Mouse (Mus musculus) gastrocnemius, postnatal 10 days (tissue): ENCODE results near the gene Gm11444. TPM values are rescaled to one million over a fixed set of nuclear protein-coding genes. Genes with fewer than 3 reads are reported as not detected.

Experiments used
- DNase-seq: peaks from one replicate; pipeline ENCODE4 v3.0.0; 2021; ENCODE audit warnings: mixed read lengths
- total RNA-seq, 2 experiments: library from RNA; stranded (reverse); gene quantifications; 2 replicates each; pipeline ENCODE4 v1.2.3; 2021

Gm11444 gene
- total RNA-seq, 2 experiments from 2014 or later = not detected

GRCm38 (mm10) chr11:85812201-85812966, 37.7 kb downstream of the Gm11444 start:
- no peak for DNase-seq

GRCm38 (mm10) chr11:85811676-85812075, 38.5 kb downstream of the Gm11444 start:
- DNase-seq = no peak

DNA sequence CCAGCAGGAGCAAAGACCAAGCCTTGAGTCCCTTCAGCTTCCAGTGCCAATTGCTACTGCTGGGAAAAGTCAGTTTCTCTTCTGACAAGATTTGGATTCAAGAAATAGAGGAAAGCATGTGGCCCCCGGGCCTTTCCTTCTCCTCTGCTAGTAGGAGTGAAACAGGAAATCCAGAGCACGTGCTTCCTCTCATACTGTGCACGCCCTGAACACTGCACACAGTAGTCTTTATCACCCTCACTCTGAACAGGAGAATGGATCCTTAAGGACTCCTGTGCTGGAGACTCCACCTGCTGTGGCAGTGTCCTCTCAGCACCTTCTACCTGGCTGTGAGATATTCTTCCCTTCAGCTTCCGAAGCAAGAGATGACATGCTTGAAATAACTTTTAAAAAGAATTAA, 38.9 kb downstream of the Gm11444 start:
- no peak for DNase-seq

DNA sequence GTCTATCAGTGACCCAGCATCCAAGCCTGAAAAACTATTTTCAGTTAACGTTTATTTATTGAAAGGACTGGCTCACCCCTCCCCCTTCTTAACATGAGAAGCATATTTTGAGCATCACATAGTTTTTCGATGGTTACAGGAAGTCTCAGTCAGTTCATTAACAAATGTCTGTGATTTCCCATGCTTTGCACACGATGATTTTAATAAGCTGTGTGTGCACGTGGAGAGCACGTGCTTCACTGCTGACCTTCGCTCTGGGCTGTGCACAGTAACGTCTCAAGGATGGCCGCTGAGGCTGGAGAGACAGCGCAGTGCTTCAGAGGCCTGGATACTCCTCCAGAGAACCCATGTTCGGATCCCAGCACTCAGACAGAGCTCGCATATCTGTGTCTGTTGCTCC, 42.8 kb downstream of the Gm11444 start:
- DNase-seq = no peak

GRCm38 (mm10) chr11:85805779-85806178, 44.4 kb downstream of the Gm11444 start:
- no peak for DNase-seq

DNA sequence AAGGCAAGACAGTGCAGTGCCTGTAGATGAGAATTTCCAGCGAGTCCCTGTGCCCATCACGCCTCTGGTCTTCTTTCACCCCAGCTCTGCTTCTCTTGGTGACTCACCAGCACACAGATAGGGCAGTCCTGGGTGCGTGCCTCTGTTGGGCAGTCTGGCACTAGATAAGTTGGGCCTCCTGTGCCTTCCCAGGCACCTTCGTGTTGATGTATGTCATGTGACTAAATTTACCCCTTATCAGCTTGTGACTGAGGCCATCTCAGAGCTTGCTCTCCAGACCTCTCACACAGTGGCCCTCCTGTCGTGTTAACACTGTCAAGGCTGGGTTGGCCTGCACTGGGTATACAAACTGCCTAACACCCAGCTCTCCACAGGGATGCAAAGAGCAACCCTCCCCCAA, 46.1 kb downstream of the Gm11444 start:
- no peak for DNase-seq

GRCm38 (mm10) chr11:85800380-85800779, 49.8 kb downstream of the Gm11444 start:
- no peak for DNase-seq

DNA sequence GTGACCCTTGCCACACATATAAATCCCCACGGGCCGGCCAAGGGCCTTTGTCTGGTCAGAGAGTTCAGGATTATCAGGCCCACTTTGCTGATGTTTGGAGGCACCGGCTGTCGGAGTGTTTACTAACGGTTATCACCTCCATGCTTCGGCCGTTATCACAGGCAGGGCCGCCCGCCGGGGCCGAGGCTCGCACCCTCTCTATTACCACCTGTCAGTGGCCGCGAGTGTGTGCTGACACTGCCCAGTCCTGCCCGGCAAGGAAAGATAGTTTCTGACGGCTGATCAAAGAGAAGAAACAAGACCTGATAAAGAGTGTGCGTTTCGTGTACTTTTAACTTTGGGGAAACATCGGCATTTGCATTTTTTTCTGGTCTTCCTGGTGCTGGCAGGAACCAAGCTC, 50.3 kb downstream of the Gm11444 start:
- no peak for DNase-seq

DNA sequence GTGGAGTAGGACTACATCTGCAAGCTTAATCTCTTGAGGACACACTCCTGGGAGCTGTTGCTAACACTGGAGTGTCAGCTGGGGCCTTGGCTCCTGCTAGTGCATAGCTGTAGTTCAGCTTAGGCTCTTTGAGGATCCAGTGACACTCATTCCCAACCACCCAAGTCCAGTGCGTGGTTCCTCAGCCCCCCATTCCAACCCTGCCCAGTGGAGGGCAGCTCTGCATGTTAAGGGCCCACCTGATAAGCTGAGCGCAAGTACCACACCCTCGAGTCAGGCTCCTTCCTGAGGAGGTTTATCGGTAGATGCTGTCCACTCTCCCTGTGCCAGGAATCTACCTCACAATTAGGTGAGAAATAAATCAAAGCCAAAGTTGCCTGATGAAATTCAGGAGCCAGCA, 50.7 kb downstream of the Gm11444 start:
- DNase-seq = no peak

Other genes starting within 250 kb of the Gm11444 start
- gene Tbx2, start 17.8 kb downstream of the Gm11444 start, total RNA-seq = 10 to 100 TPM; 11.0 to 14.3 TPM
- gene Tbx4, start 36.1 kb upstream of the Gm11444 start, total RNA-seq = 1 to 10 TPM; 3.0 to 4.4 TPM